Mouse (Mus musculus): ENCODE measurements around the gene Ube2f. TPM values are rescaled to one million over a fixed set of nuclear protein-coding genes. Genes with fewer than 3 reads are reported as not detected.

Ube2f gene
- 9.9 and 14.8 TPM in 2 replicates for polyA plus RNA-seq (2012)

GRCm38 (mm10) chr1:91249564-91250414 lies at the start of gene Ube2f:
Gene Ube2f (plus strand): TSS chr1:91250304.
- no peak for TF ChIP-seq GATA1 (IDR thresholded peaks at IDR 0.05; ENCODE audit: low read length)

- TF ChIP-seq GATA1 (IDR thresholded peaks at IDR 0.05; ENCODE audit: low read length): no peak
These were observed 49.0 kb upstream of the Ube2f start for GRCm38 (mm10) chr1:91201122-91201521.

GRCm38 (mm10) chr1:91204221-91204765 lies 45.8 kb upstream of the Ube2f start:
- TF ChIP-seq GATA1 (IDR thresholded peaks at IDR 0.05; ENCODE audit: low read length): no peak

- TF ChIP-seq GATA1 (IDR thresholded peaks at IDR 0.05; ENCODE audit: low read length): no peak
These were observed 44.5 kb upstream of the Ube2f start for GRCm38 (mm10) chr1:91205651-91206050.

- no peak for TF ChIP-seq GATA1 (IDR thresholded peaks at IDR 0.05; ENCODE audit: low read length)
These were observed 43.8 kb upstream of the Ube2f start for GRCm38 (mm10) chr1:91206336-91206735.

GRCm38 (mm10) chr1:91206873-91207272 lies 43.2 kb upstream of the Ube2f start:
- TF ChIP-seq GATA1 (IDR thresholded peaks at IDR 0.05; ENCODE audit: low read length): no peak

- no peak for TF ChIP-seq GATA1 (IDR thresholded peaks at IDR 0.05; ENCODE audit: low read length)
These were observed 42.6 kb upstream of the Ube2f start for GRCm38 (mm10) chr1:91207334-91208074.

- TF ChIP-seq GATA1 (IDR thresholded peaks at IDR 0.05; ENCODE audit: low read length): no peak
These were observed 40.8 kb upstream of the Ube2f start for GRCm38 (mm10) chr1:91209343-91209742.

GRCm38 (mm10) chr1:91209785-91210184 lies 40.3 kb upstream of the Ube2f start:
- TF ChIP-seq GATA1 (IDR thresholded peaks at IDR 0.05; ENCODE audit: low read length): no peak

- TF ChIP-seq GATA1 (IDR thresholded peaks at IDR 0.05; ENCODE audit: low read length): no peak
These were observed 39.0 kb upstream of the Ube2f start for GRCm38 (mm10) chr1:91211099-91211498.

- TF ChIP-seq GATA1 (IDR thresholded peaks at IDR 0.05; ENCODE audit: low read length): no peak
These were observed 38.5 kb upstream of the Ube2f start for GRCm38 (mm10) chr1:91211591-91212008.

- TF ChIP-seq GATA1 (IDR thresholded peaks at IDR 0.05; ENCODE audit: low read length): no peak
These were observed 34.8 kb upstream of the Ube2f start for GRCm38 (mm10) chr1:91215264-91215663.

- TF ChIP-seq GATA1 (IDR thresholded peaks at IDR 0.05; ENCODE audit: low read length): no peak
These were observed 34.1 kb upstream of the Ube2f start for GRCm38 (mm10) chr1:91215981-91216380.

- TF ChIP-seq GATA1 (IDR thresholded peaks at IDR 0.05; ENCODE audit: low read length): no peak
These were observed 33.4 kb upstream of the Ube2f start for GRCm38 (mm10) chr1:91216504-91217267.

- TF ChIP-seq GATA1 (IDR thresholded peaks at IDR 0.05; ENCODE audit: low read length): no peak
These were observed 30.3 kb upstream of the Ube2f start for GRCm38 (mm10) chr1:91219641-91220321.
